Mouse (Mus musculus) megakaryocyte-erythroid progenitor cell, adult 5 weeks (primary cell): ENCODE measurements around the gene Gm4301. TPM values are rescaled to one million over a fixed set of nuclear protein-coding genes. Genes with fewer than 3 reads are reported as not detected.

Experiments
- polyA plus RNA-seq: library from polyadenylated mRNA; stranded (reverse); fragments of >175 nt; gene quantifications from 2 replicates; pipeline ENCODE4 v1.2.3, GENCODE M21; 2012

Gm4301 gene
- polyA plus RNA-seq, result not detected in 2 replicates

DNA sequence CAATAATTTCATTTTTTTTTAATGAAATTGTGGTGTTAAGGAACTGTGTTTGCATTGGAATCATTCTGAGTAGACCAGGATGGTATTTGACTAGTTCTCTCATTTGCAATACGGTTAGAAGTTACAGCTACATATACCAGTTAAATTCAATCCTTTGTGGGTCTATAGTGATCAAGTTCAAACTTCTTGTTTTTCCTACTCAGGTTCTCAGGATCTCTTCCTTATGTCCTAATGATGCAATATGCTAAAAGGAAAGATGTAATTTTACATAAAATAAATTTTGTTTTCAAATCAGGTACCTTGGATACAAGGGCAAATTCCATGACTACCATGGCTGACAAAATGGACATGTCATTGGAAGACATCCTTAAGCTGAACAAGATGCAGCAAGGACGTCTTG is at the start of gene Gm4301:
Gene Gm4301, plus strand, starts transcription at position 301 of the 400 bp plus-strand sequence.

DNA sequence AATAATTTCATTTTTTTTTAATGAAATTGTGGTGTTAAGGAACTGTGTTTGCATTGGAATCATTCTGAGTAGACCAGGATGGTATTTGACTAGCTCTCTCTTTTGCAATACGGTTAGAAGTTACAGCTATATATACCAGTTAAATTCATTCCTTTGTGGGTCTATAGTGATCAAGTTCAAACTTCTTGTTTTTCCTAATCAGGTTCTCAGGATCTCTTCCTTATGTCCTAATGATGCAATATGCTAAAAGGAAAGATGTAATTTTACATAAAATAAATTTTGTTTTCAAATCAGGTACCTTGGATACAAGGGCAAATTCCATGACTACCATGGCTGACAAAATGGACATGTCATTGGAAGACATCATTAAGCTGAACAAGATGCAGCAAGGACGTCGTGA is 5.1 kb downstream of the Gm4301 start, which contains the start of gene Gm4302:
Gene Gm4302, plus strand, starts transcription at position 301 of the 400 bp plus-strand sequence.

DNA sequence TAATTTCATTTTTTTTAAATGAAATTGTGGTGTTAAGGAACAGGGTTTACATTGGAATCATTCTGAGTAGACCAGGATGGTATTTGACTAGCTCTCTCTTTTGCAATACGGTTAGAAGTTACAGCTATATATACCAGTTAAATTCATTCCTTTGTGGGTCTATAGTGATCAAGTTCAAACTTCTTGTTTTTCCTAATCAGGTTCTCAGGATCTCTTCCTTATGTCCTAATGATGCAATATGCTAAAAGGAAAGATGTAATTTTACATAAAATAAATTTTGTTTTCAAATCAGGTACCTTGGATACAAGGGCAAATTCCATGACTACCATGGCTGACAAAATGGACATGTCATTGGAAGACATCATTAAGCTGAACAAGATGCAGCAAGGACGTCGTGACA is 10.2 kb downstream of the Gm4301 start, which contains the start of gene Gm4303:
Gene Gm4303, plus strand, starts transcription at position 301 of the 400 bp plus-strand sequence.

DNA sequence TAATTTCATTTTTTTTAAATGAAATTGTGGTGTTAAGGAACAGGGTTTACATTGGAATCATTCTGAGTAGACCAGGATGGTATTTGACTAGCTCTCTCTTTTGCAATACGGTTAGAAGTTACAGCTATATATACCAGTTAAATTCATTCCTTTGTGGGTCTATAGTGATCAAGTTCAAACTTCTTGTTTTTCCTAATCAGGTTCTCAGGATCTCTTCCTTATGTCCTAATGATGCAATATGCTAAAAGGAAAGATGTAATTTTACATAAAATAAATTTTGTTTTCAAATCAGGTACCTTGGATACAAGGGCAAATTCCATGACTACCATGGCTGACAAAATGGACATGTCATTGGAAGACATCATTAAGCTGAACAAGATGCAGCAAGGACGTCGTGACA is 15.3 kb downstream of the Gm4301 start, which contains the start of gene Gm4305:
Gene Gm4305, plus strand, starts transcription at position 301 of the 400 bp plus-strand sequence.

DNA sequence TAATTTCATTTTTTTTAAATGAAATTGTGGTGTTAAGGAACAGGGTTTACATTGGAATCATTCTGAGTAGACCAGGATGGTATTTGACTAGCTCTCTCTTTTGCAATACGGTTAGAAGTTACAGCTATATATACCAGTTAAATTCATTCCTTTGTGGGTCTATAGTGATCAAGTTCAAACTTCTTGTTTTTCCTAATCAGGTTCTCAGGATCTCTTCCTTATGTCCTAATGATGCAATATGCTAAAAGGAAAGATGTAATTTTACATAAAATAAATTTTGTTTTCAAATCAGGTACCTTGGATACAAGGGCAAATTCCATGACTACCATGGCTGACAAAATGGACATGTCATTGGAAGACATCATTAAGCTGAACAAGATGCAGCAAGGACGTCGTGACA is 25.6 kb downstream of the Gm4301 start, which contains the start of gene Gm4307:
Gene Gm4307, plus strand, starts transcription at position 301 of the 400 bp plus-strand sequence.

DNA sequence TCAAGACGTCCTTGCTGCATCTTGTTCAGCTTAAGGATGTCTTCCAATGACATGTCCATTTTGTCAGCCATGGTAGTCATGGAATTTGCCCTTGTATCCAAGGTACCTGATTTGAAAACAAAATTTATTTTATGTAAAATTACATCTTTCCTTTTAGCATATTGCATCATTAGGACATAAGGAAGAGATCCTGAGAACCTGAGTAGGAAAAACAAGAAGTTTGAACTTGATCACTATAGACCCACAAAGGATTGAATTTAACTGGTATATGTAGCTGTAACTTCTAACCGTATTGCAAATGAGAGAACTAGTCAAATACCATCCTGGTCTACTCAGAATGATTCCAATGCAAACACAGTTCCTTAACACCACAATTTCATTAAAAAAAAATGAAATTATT is 47.0 kb downstream of the Gm4301 start, which contains the start of gene Gm4312:
Gene Gm4312, minus strand, starts transcription at position 101 of the 400 bp plus-strand sequence.

Other genes with a start within 250 kb of the Gm4301 start
- not detected in 2 replicates for gene Gm4302, start 5.2 kb downstream of the Gm4301 start, polyA plus RNA-seq
- not detected in 2 replicates for gene Gm4303, start 10.3 kb downstream of the Gm4301 start, polyA plus RNA-seq
- gene Gm4305, start 15.4 kb downstream of the Gm4301 start, polyA plus RNA-seq, result not detected in 2 replicates
- not detected in 2 replicates for gene Gm4307, start 25.7 kb downstream of the Gm4301 start, polyA plus RNA-seq
- gene Gm4312, start 46.9 kb downstream of the Gm4301 start, polyA plus RNA-seq, result not detected in 2 replicates
- gene Tmtc3, start 151.7 kb downstream of the Gm4301 start, polyA plus RNA-seq, result 3.2 and 4.2 TPM in 2 replicates
- 0.43 and 1.1 TPM in 2 replicates for gene Cep290, start 151.9 kb downstream of the Gm4301 start, polyA plus RNA-seq